ENCODE assay signal across 10 mouse cellular contexts in genomic region chr7:27437544-27437943, GRCm38 (mm10). TPM values are rescaled to one million over a fixed set of nuclear protein-coding genes. Genes with fewer than 3 reads are reported as not detected.
DNase-seq lines count a peak whose midpoint lies in the region; ATAC-seq lines count a peak whose summit lies in the region.
"Had no signal": no experiment of that assay in that cellular context is flagged by ENCODE, and none has a peak within 500 bp of the region (broad histone marks: within the 10 kb centered on the region; RNA-seq: fewer than 3 reads in every experiment).

No protein-coding gene starts in this region.

- no peak overlapping the region for H3K9ac ChIP-seq in hindbrain, embryonic 13.5 days
- H3K9ac ChIP-seq: embryonic facial prominence, embryonic 13.5 days; stomach, embryonic 15.5 days had no signal

- no peak overlapping the region for H3K4me2 ChIP-seq in hindbrain, embryonic 13.5 days
- H3K4me2 ChIP-seq: embryonic facial prominence, embryonic 13.5 days; stomach, embryonic 15.5 days had no signal

- peak; percentile 22 for DNase-seq in hindbrain, embryonic 10.5 days (ENCODE audit: low spot score)
- DNase-seq in ES-CJ7 (ENCODE audit: low read depth, low spot score) = peak; percentile 80
- peak; percentile 58 for DNase-seq in embryo, embryonic 10.5 days (ENCODE audit: low spot score)
- peak; percentile 35 for DNase-seq in mesoderm, embryonic 11.5 days (ENCODE audit: low read depth, low spot score)
- DNase-seq in layer of hippocampus, adult 9-11 months = no peak
- DNase-seq in right cerebral cortex, adult 2 months (ENCODE audit: low spot score in 2 of 2) = no peak
- no peak for DNase-seq in frontal cortex, postnatal 14 days (ENCODE audit: low spot score in 2 of 2)

- no peak overlapping the region for H3K4me3 ChIP-seq in hindbrain, embryonic 10.5 days
- H3K4me3 ChIP-seq in hindbrain, embryonic 13.5 days = no peak overlapping the region
- H3K4me3 ChIP-seq: embryonic facial prominence, embryonic 13.5 days; stomach, embryonic 15.5 days had no signal

- peaks cover 24% of the 10 kb centered on the region for H3K27me3 ChIP-seq in hindbrain, embryonic 10.5 days (ENCODE audit: insufficient read depth, poor library complexity, severe bottlenecking)
- peaks cover 32% of the 10 kb centered on the region for H3K27me3 ChIP-seq in hindbrain, embryonic 13.5 days

- H3K27ac ChIP-seq in hindbrain, embryonic 10.5 days = no peak overlapping the region
- no peak overlapping the region for H3K27ac ChIP-seq in hindbrain, embryonic 13.5 days
- H3K27ac ChIP-seq: embryonic facial prominence, embryonic 13.5 days; stomach, embryonic 15.5 days had no signal

- H3K36me3 ChIP-seq in hindbrain, embryonic 10.5 days = no peaks in the 10 kb centered on the region
- H3K36me3 ChIP-seq in hindbrain, embryonic 13.5 days = peaks cover 42% of the 10 kb centered on the region
- H3K36me3 ChIP-seq: embryonic facial prominence, embryonic 13.5 days; stomach, embryonic 15.5 days had no signal

- H3K9me3 ChIP-seq in hindbrain, embryonic 10.5 days = peaks cover 8% of the 10 kb centered on the region; the same call in 1 of the 2 replicates
- peaks cover 3% of the 10 kb centered on the region; the same call in 1 of the 2 replicates for H3K9me3 ChIP-seq in hindbrain, embryonic 13.5 days
- H3K9me3 ChIP-seq: embryonic facial prominence, embryonic 13.5 days; stomach, embryonic 15.5 days had no signal

- WGBS in hindbrain, embryonic 10.5 days = 61% methylated on average over 5 of the region's 5 CpGs
- WGBS in hindbrain, embryonic 13.5 days = 62% methylated on average over 5 of the region's 5 CpGs

- ATAC-seq in hindbrain, embryonic 13.5 days (ENCODE audit: low FRiP score) = no peak

- no peaks in the 10 kb centered on the region for H3K4me1 ChIP-seq in hindbrain, embryonic 10.5 days (replicated peaks)
- H3K4me1 ChIP-seq in hindbrain, embryonic 13.5 days (replicated peaks) = no peaks in the 10 kb centered on the region

RNA-seq across cellular contexts. Expression of gene Sptbn4, which starts 9.9 kb away (rescaled TPM):
- polyA plus RNA-seq in hindbrain, embryonic 10.5 days (2016; fragmentation: Nextera tagmentation; extraction: Ambion mirVana) = 0.33 and 0.34 TPM in 2 replicates
- 2.2 and 2.6 TPM in 2 replicates for polyA plus RNA-seq in hindbrain, embryonic 13.5 days (2015; fragmentation: Nextera tagmentation; extraction: Ambion mirVana)

RNA-seq across cellular contexts. Expression of gene Blvrb, which starts 10.2 kb away (rescaled TPM):
- polyA plus RNA-seq in hindbrain, embryonic 10.5 days (2016; fragmentation: Nextera tagmentation; extraction: Ambion mirVana) = 40.6 and 41.8 TPM in 2 replicates
- 18.7 and 19.3 TPM in 2 replicates for polyA plus RNA-seq in hindbrain, embryonic 13.5 days (2015; fragmentation: Nextera tagmentation; extraction: Ambion mirVana)

RNA-seq across cellular contexts. Expression of gene Sertad3, which starts 36.0 kb away (rescaled TPM):
- 23.0 and 24.2 TPM in 2 replicates for polyA plus RNA-seq in hindbrain, embryonic 10.5 days (2016; fragmentation: Nextera tagmentation; extraction: Ambion mirVana)
- polyA plus RNA-seq in hindbrain, embryonic 13.5 days (2015; fragmentation: Nextera tagmentation; extraction: Ambion mirVana) = 13.0 and 13.4 TPM in 2 replicates

RNA-seq across cellular contexts. Expression of gene Sertad1, which starts 49.2 kb away (rescaled TPM):
- 21.5 and 23.6 TPM in 2 replicates for polyA plus RNA-seq in hindbrain, embryonic 10.5 days (2016; fragmentation: Nextera tagmentation; extraction: Ambion mirVana)
- polyA plus RNA-seq in hindbrain, embryonic 13.5 days (2015; fragmentation: Nextera tagmentation; extraction: Ambion mirVana) = 10.7 and 11.8 TPM in 2 replicates

Comparison
In these comparisons a context has a peak if more than half of its experiments do, and no peak if none do; other contexts are left out.
1. DNase-seq: peak in hindbrain, embryonic 10.5 days (single experiment), ES-CJ7 (single experiment), embryo, embryonic 10.5 days (single experiment) and mesoderm, embryonic 11.5 days (single experiment); none in layer of hippocampus, adult 9-11 months (single experiment), right cerebral cortex, adult 2 months (0 of 2) and frontal cortex, postnatal 14 days (0 of 2).